Mouse (Mus musculus) liver, embryonic 12.5 days (tissue): ENCODE data around the gene Ano10. TPM values are rescaled to one million over a fixed set of nuclear protein-coding genes. Genes with fewer than 3 reads are reported as not detected.

ENCODE experiments used
- ATAC-seq: fragments of 200-750 bp; cut with Nextera tagmentation; 2 replicates; pipeline ENCODE4 v1.8.0; 2017; ENCODE audit warnings: moderate number of reproducible peaks, mild to moderate bottlenecking, moderate library complexity
- H3K27ac ChIP-seq: fragments of 300-500 bp; sonication (generic); 2 replicates; pipeline ENCODE4 v1.5.1; 2016; ENCODE audit warnings: mild to moderate bottlenecking
- H3K27me3 ChIP-seq: fragments of 300-500 bp; sonication (generic); replicated peaks from 2 replicates; pipeline ENCODE4 v1.6.1; 2016; ENCODE audit warnings: mild to moderate bottlenecking, moderate library complexity
- H3K36me3 ChIP-seq: fragments of 300-500 bp; sonication (generic); 2 replicates; pipeline ENCODE4 v1.6.1; 2016; ENCODE audit warnings: mild to moderate bottlenecking, moderate library complexity
- H3K4me1 ChIP-seq: fragments of 300-500 bp; sonication (generic); 2 replicates; pipeline ENCODE4 v1.6.1; 2016
- H3K4me2 ChIP-seq: fragments of 300-500 bp; sonication (generic); 2 replicates; pipeline ENCODE4 v1.6.1; 2016; ENCODE audit warnings: mild to moderate bottlenecking, moderate library complexity
- H3K4me3 ChIP-seq: fragments of 300-500 bp; sonication (generic); 2 replicates; pipeline ENCODE4 v1.5.1; 2016; ENCODE audit warnings: mild to moderate bottlenecking, moderate library complexity
- H3K9ac ChIP-seq: fragments of 300-500 bp; sonication (generic); 2 replicates; pipeline ENCODE4 v1.6.1; 2016; ENCODE audit warnings: mild to moderate bottlenecking, moderate library complexity
- H3K9me3 ChIP-seq: fragments of 300-500 bp; sonication (generic); replicated peaks from 2 replicates; pipeline ENCODE4 v1.6.1; 2016; ENCODE audit warnings: mild to moderate bottlenecking, moderate library complexity
- WGBS: fragments of 180-500 bp; shearing (Covaris S2); methylation state at CpG from one replicate; pipeline ENCODE4 v1.1.7; 2016; ENCODE audit not compliant: insufficient replicate concordance; 5-methylcytosine and 5-hydroxymethylcytosine counted together
- microRNA-seq: library from miRNA; unstranded; fragments of <30 nt; microRNA quantifications from one replicate; pipeline ENCODE4, GENCODE M21; 2017
- polyA plus RNA-seq: library from polyadenylated mRNA; unstranded; fragments of >200 nt; fragmentation: Nextera tagmentation; extraction: Ambion mirVana; gene quantifications from 2 replicates; pipeline ENCODE4 v1.2.1, GENCODE M21; 2016

Ano10 gene
- polyA plus RNA-seq, 1 experiment from 2014 or later = 10.9 TPM

- H3K27me3 ChIP-seq = no peaks in the 10 kb centered on the region
- no peaks in the 10 kb centered on the region for H3K9me3 ChIP-seq
- H3K4me3 ChIP-seq = no peak overlapping the region
- 0 out of 2 replicates have a peak, but pooled peaks have one; percentile 21 for ATAC-seq
- 62% methylated on average over 3 of the region's 3 CpGs for WGBS
- H3K27ac ChIP-seq = no peak overlapping the region
- no peak overlapping the region for H3K4me2 ChIP-seq
- H3K9ac ChIP-seq = no peak overlapping the region
- H3K4me1 ChIP-seq = peaks cover 65% of the 10 kb centered on the region
- H3K36me3 ChIP-seq = no peaks in the 10 kb centered on the region
Measured at GRCm38 (mm10) chr9:122127271-122127785, 166.9 kb downstream of the Ano10 start.

- no peak overlapping the region for H3K9ac ChIP-seq
- H3K4me3 ChIP-seq = no peak overlapping the region
- no peak overlapping the region for H3K27ac ChIP-seq
- peaks cover 69% of the 10 kb centered on the region for H3K4me1 ChIP-seq
- H3K36me3 ChIP-seq = no peaks in the 10 kb centered on the region
- H3K4me2 ChIP-seq = no peak overlapping the region
- no peak for ATAC-seq
- 77% methylated on average over 7 of the region's 8 CpGs for WGBS
- no peaks in the 10 kb centered on the region for H3K27me3 ChIP-seq
- no peaks in the 10 kb centered on the region for H3K9me3 ChIP-seq
Measured at GRCm38 (mm10) chr9:122126790-122127189, 167.4 kb downstream of the Ano10 start.

Small RNAs within 50 kb of the gene (microRNA-seq; reads per million reads assigned to microRNA genes)
- gene Mir8106 = not detected

Other genes starting within 250 kb of the Ano10 start
- 23.6 and 25.8 TPM in 2 replicates for gene Snrk, start 177.2 kb downstream of the Ano10 start, polyA plus RNA-seq
- 21.1 and 21.2 TPM in 2 replicates for gene Abhd5, start 57.2 kb upstream of the Ano10 start, polyA plus RNA-seq